Mouse (Mus musculus) right cerebral cortex, postnatal 25 days (tissue): ENCODE results near the gene Gng12.
A peak's percentile ranks its signal among the peaks of the same experiment; 100 is the strongest.
"Not testable (repeated sequence)": the region's sequence is repeated elsewhere in the genome, so short reads cannot be mapped to it uniquely, and the experiment has no call there.

Source experiments
- DNase-seq: peaks from one replicate; pipeline ENCODE4 v3.0.0; 2022

Gene Gng12

GRCm38 (mm10) chr6:67030846-67031245 lies 134.6 kb downstream of the Gng12 start:
- no peak for DNase-seq

DNA sequence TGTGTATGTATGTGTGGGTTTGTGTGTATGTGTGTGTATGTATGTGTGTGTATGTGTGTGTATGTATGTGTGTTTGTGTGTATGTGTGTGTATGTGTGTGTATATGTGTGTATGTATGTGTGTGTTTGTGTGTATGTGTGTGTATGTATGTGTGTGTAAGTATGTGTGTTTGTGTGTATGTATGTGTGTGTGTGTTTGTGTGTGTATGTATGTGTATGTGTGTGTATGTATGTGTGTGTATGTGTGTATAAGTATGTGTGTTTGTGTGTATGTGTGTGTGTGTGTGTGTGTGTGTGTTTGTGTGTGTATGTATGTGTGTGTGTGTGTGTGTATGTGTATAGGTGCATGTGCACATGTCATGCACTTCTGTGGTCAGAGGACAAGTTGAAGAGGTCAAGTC lies 136.4 kb downstream of the Gng12 start:
- not testable (repeated sequence) for DNase-seq

GRCm38 (mm10) chr6:67032972-67033371 lies 136.8 kb downstream of the Gng12 start:
- DNase-seq = not testable (repeated sequence)

- no peak for DNase-seq
Observed at GRCm38 (mm10) chr6:67033604-67034003, 137.4 kb downstream of the Gng12 start.

DNA sequence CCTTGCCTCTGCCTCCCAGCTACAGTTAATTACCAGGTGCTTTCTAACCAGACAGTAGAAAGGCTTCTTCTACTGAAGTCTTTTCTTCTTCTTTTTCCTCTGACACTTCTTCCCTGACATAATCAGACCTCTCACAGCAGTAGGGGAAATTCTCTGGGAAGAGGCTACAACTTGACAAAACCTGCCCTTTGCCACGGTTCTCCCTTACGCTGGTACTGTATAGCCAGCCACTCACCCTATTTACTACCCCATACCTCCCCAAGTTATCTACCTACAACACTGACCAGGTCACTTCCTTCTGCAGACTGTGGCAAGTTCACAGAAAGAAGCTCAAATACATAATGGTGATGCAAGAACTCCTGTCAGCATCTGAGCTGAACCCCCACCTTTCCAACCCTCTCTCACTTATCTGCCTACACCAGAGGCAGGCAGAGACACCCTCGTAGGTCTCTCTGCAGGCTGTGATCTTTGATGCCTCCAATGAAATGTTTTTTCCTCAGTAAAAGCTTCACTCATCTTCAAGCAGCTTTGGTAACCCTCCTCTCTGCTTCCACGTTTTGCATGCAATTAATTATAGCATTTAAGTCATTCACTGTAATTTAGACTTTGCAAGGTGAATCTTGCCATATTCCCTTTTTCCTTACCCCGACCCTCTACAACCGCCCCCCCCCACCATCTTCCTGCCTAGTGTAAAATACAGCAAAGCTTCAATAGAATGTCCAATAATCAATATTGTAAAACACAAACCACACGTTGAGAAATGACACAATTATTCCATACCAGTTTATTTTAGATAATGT lies 138.3 kb downstream of the Gng12 start:
- DNase-seq = no peak

DNA sequence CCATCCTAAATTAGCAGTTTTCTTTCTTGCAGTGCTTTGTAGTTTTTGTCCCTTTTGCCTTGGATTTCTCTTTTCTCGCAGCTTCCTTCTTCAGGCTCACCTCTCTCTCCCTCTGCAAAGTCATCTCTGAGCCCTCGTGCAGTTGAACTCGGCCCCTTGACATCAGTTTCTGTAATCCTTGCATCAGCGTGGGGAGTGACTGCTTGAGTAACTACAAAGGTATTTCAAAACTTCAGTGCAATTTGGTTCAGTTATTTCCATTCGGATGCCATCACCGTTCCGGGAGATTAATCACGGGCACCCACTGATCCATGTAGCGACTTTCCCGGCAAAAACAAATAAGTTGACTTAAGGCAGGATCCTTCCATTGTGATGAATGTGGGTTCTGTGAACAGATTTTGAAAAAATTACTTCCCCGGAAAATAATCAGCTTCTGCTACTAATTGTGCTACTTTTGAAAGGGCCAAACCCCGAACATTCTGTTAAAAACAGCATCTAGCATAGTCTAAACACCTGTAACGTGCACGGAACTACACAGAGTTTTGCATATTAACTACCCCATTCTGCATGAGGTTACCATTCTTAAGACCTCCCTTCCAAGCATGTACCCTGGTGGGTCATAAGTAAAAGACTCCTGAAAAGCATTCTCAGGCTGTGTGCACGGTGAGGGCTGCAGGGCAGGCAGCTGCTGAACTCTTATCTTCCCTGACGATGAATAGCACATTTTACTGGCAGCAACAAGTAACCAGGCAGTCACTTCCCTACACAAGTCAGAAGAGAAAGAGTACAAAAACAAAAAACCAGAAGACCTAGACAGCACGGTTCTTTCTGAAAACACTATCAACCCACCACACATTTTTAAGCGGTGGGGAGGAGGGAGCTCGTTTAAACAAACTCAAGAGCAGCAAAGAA lies 139.4 kb downstream of the Gng12 start:
- DNase-seq = no peak

DNA sequence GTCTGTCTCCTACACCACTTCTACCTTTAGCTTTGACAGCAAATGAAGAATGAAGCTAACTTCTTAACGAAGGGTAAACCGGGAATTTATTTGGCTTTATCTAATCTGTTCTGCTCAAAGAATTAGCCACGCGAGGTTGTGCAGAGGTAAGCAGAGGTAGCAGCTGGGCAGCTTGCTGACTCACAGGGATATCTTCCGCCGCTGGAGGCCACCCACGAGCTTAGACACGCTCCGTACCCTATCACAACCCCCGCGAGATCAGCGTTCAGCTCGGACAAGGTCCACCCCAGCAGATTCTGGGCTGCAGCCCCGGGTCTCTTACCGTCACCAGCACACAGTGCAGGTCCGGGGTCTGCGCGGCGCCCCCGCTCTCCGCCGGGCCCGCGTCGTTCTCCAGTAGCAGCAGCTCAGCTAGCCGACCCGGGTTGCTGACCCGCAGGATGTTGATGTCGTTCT lies 140.2 kb downstream of the Gng12 start:
- peak; percentile 81 for DNase-seq

GRCm38 (mm10) chr6:67036837-67037628 lies 140.8 kb downstream of the Gng12 start, which contains the start of gene Gadd45a:
Gadd45a (minus strand) TSS chr6:67037457.
- peak; percentile 86 for DNase-seq

- DNase-seq = no peak
Observed at GRCm38 (mm10) chr6:67038964-67039363, 142.8 kb downstream of the Gng12 start.

DNA sequence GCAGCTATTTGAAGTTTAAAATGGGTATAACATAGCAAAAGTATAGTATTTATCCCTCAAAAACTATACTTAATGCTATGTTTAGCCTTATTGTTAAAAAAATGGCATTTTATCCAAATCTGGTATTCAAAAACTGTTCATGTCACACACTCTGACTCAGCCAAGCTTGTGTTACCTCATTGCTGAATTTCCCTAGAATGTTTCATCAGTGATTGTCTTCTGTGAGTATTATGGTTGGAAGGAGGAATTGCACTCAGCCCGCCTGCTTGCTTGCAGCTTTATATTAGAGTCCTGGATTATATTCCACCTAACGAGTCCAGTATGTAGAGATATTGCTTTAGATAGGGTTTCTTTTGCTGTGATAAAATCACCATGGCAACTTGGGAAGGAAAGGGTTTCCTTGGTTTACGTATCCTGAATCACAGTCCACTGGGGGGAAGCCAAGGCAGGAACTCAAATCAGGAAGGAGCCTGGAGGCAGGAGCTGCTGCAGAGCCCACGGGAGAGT lies 144.8 kb downstream of the Gng12 start:
- no peak for DNase-seq

- DNase-seq = no peak
Observed at GRCm38 (mm10) chr6:67045424-67045823, 149.2 kb downstream of the Gng12 start.

DNA sequence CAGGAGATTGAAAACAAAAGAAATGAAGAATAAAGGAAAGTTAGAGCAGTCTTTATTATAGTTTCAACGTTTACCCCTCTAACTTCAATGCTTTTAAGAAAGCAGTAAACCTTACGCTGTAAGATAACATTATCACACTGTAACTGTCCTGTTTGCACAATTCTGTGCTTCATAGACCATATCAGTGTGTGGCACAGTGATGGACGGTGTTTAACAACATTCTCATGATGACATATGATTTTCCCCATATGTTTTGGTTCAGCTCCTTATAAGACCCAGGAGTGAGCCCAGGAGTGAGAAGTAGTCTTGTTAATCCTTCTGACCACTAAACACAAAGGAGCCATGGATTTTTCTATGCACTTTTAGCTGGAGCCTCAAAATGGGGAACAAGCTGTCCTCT lies 150.7 kb downstream of the Gng12 start:
- no peak for DNase-seq

- no peak for DNase-seq
Observed at GRCm38 (mm10) chr6:67048052-67048691, 152.0 kb downstream of the Gng12 start.

GRCm38 (mm10) chr6:67048880-67049694 lies 152.9 kb downstream of the Gng12 start:
- no peak for DNase-seq

GRCm38 (mm10) chr6:67049695-67050038 lies 153.5 kb downstream of the Gng12 start:
- DNase-seq = no peak

- no peak for DNase-seq
Observed at GRCm38 (mm10) chr6:67050063-67050462, 153.9 kb downstream of the Gng12 start.

DNA sequence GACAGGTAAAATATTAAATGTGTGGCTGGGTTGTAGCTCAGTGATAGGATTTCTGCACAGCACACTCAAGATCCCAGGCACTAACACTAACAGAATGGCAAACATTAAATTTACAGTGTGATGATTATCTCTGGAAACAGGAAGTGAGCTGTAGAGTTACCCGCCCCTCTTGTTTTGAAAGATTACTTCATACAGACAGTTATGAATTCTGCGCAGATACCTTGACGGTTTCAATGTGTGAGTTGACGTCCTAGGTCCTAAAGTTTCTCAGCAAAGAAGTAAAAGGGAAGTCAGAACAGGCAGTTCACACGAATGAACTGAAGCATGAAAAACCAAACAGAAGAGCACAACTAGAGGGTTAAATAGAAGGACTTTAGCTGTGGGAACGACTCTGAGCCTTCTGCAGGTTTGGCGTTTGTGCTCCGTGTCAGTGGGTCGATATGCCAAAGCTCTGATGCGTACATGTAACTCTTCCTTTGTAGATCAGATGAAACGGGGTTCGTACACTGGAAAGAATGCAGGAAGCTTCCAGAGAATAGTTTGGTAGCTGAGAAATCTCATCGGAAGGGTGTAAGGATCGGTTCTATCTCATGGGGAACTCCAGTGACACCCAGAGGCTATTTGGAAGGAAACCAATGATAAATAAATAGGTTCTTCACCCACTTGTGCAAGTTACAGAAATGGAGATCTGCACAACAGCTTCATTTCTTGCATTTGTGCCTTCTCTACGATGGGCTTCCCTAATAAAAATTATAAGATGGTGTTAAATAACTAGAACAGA lies 160.1 kb downstream of the Gng12 start:
- no peak for DNase-seq

GRCm38 (mm10) chr6:67056889-67057564 lies 160.8 kb downstream of the Gng12 start:
- no peak for DNase-seq

GRCm38 (mm10) chr6:67057574-67057973 lies 161.4 kb downstream of the Gng12 start:
- DNase-seq = no peak
